Mouse (Mus musculus) right cerebral cortex, postnatal 4 days (tissue): ENCODE results near the gene Ranbp3l.

Source experiments
- DNase-seq: peaks from one replicate; pipeline ENCODE4 v3.0.0-alpha.2; 2022

Ranbp3l gene

GRCm38 (mm10) chr15:9100446-9101077 is 132.8 kb downstream of the Ranbp3l start:
- DNase-seq, result no peak

GRCm38 (mm10) chr15:9106303-9107074 is 138.7 kb downstream of the Ranbp3l start:
- DNase-seq, result no peak

GRCm38 (mm10) chr15:9110526-9111347 is 143.0 kb downstream of the Ranbp3l start:
- no peak for DNase-seq

GRCm38 (mm10) chr15:9111648-9112047 is 143.9 kb downstream of the Ranbp3l start:
- no peak for DNase-seq

GRCm38 (mm10) chr15:9113556-9113955 is 145.8 kb downstream of the Ranbp3l start:
- no peak for DNase-seq

GRCm38 (mm10) chr15:9114131-9114530 is 146.4 kb downstream of the Ranbp3l start:
- DNase-seq, result no peak

GRCm38 (mm10) chr15:9114599-9114998 is 146.8 kb downstream of the Ranbp3l start:
- no peak for DNase-seq
